Mouse (Mus musculus): ENCODE results near the gene Il7r. TPM values are rescaled to one million over a fixed set of nuclear protein-coding genes. Genes with fewer than 3 reads are reported as not detected.

The Il7r gene
- polyA plus RNA-seq, 1 experiment from 2014 or later = 0.50 TPM

GRCm38 (mm10) chr15:9492077-9492476 lies 37.9 kb downstream of the Il7r start:
- WGBS = 70% methylated on average over 3 of the region's 3 CpGs
- Histone ChIP-seq H3K9ac (ENCODE audit: low read length) (no peak overlapping the region), H3K36me3 (ENCODE audit: control insufficient read depth, insufficient read depth, low read length) (no peaks in the 10 kb centered on the region), H3K4me1 (replicated peaks; ENCODE audit: control insufficient read depth, insufficient read depth, low read length) (no peaks in the 10 kb centered on the region), H3K4me2 (ENCODE audit: low read depth, low read length) (no peak overlapping the region), H3K9me3 (ENCODE audit: control insufficient read depth, low read length) (no peaks in the 10 kb centered on the region), H3K27ac (ENCODE audit: low read length) (no peak overlapping the region), H3K27me3 (ENCODE audit: control insufficient read depth, insufficient read depth, low read depth, low read length) (no peaks in the 10 kb centered on the region), H3K4me3 (ENCODE audit: low read length) (no peak overlapping the region)
- no peak for ATAC-seq (ENCODE audit: low read depth)

GRCm38 (mm10) chr15:9489417-9490118 lies 40.4 kb downstream of the Il7r start:
- Histone ChIP-seq H3K36me3 (ENCODE audit: control insufficient read depth, insufficient read depth, low read length) (no peaks in the 10 kb centered on the region), H3K9ac (ENCODE audit: low read length) (no peak overlapping the region), H3K4me3 (ENCODE audit: low read length) (no peak overlapping the region), H3K9me3 (ENCODE audit: control insufficient read depth, low read length) (no peaks in the 10 kb centered on the region), H3K27ac (ENCODE audit: low read length) (no peak overlapping the region), H3K27me3 (ENCODE audit: control insufficient read depth, insufficient read depth, low read depth, low read length) (no peaks in the 10 kb centered on the region), H3K4me2 (ENCODE audit: low read depth, low read length) (no peak overlapping the region), H3K4me1 (replicated peaks; ENCODE audit: control insufficient read depth, insufficient read depth, low read length) (no peaks in the 10 kb centered on the region)
- no peak for ATAC-seq (ENCODE audit: low read depth)
- WGBS = 89% methylated on average over 2 of the region's 2 CpGs

GRCm38 (mm10) chr15:9473188-9473587 lies 56.8 kb downstream of the Il7r start:
- Histone ChIP-seq H3K9ac (ENCODE audit: low read length) (no peak overlapping the region), H3K27me3 (ENCODE audit: control insufficient read depth, insufficient read depth, low read depth, low read length) (no peaks in the 10 kb centered on the region), H3K36me3 (ENCODE audit: control insufficient read depth, insufficient read depth, low read length) (no peaks in the 10 kb centered on the region), H3K4me3 (ENCODE audit: low read length) (no peak overlapping the region), H3K27ac (ENCODE audit: low read length) (no peak overlapping the region), H3K4me1 (replicated peaks; ENCODE audit: control insufficient read depth, insufficient read depth, low read length) (no peaks in the 10 kb centered on the region), H3K9me3 (ENCODE audit: control insufficient read depth, low read length) (no peaks in the 10 kb centered on the region), H3K4me2 (ENCODE audit: low read depth, low read length) (no peak overlapping the region)
- WGBS = 67% methylated on average over 1 of the region's 1 CpGs
- ATAC-seq (ENCODE audit: low read depth) = no peak

DNA sequence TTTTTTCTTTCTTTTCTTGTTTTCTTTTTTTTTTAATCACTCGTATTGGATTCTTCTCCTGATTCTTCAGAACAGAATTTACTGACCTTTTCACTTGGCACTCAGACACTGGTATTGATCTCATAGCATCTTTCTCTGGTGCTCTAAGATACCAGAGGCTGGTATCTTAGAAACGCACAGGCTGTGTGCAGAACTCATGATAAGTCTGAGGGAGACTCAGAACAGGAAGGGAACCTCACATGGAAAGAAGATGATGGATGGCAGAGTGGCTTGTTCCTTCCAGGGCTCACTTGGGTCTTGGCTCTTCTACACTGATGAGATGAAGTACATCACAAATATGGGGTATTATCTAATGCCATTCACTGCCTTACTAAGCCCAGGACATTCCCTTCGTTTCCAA lies 57.4 kb downstream of the Il7r start:
- Histone ChIP-seq H3K36me3 (ENCODE audit: control insufficient read depth, insufficient read depth, low read length) (no peaks in the 10 kb centered on the region), H3K27ac (ENCODE audit: low read length) (no peak overlapping the region), H3K4me1 (replicated peaks; ENCODE audit: control insufficient read depth, insufficient read depth, low read length) (no peaks in the 10 kb centered on the region), H3K4me3 (ENCODE audit: low read length) (no peak overlapping the region), H3K9ac (ENCODE audit: low read length) (no peak overlapping the region), H3K27me3 (ENCODE audit: control insufficient read depth, insufficient read depth, low read depth, low read length) (no peaks in the 10 kb centered on the region), H3K9me3 (ENCODE audit: control insufficient read depth, low read length) (no peaks in the 10 kb centered on the region), H3K4me2 (ENCODE audit: low read depth, low read length) (no peak overlapping the region)
- WGBS = 52% methylated on average over 3 of the region's 3 CpGs
- ATAC-seq (ENCODE audit: low read depth) = no peak

DNA sequence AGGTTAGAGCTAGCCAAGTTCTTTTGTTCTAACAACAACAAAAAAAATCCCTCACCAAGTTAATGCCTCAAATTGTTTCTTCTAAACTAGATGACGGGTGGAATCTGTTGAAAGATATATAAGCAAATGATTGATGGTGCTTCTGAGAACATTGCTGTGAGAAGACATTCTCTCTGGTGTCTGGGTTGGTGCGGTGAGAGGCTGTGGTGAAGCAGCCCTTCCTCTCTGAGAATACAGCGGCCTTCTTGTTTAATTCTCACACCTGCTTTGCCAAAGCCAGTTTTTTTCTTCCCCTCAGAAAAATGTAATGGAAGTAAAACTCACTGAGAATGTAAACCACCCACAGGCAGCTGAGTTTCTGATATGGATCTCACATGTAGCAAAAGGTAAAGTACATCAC lies 57.8 kb downstream of the Il7r start:
- no peak overlapping the region for H3K9ac ChIP-seq (ENCODE audit: low read length)
- no peak overlapping the region for H3K4me2 ChIP-seq (ENCODE audit: low read depth, low read length)
- H3K27ac ChIP-seq (ENCODE audit: low read length) = no peak overlapping the region
- no peak for ATAC-seq (ENCODE audit: low read depth)
- H3K36me3 ChIP-seq (ENCODE audit: control insufficient read depth, insufficient read depth, low read length) = no peaks in the 10 kb centered on the region
- no peaks in the 10 kb centered on the region for H3K4me1 ChIP-seq (replicated peaks; ENCODE audit: control insufficient read depth, insufficient read depth, low read length)
- H3K4me3 ChIP-seq (ENCODE audit: low read length) = no peak overlapping the region
- H3K27me3 ChIP-seq (ENCODE audit: control insufficient read depth, insufficient read depth, low read depth, low read length) = no peaks in the 10 kb centered on the region
- no peaks in the 10 kb centered on the region for H3K9me3 ChIP-seq (ENCODE audit: control insufficient read depth, low read length)
- 21% methylated on average over 3 of the region's 3 CpGs for WGBS

- no peak overlapping the region for H3K9ac ChIP-seq (ENCODE audit: low read length)
These were observed 58.8 kb downstream of the Il7r start for GRCm38 (mm10) chr15:9471053-9471685.

DNA sequence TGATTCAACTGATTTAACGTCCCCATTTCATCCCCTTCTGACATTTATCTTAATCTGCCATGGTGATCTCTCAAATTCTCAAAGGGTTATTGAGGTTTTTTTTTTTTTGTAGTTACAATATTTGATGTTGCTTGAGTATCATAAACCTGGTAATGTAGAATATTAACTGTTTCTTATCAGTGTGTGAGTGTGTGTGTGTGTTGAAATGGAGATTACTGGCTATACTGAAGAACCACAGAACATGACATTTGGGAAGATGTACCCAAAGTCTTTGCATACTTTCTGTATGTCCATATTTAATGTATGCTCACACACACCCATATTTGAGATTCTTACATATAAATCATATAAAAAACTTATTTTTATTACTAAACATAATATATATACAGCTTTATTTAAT lies 65.9 kb downstream of the Il7r start:
- 16% methylated on average over 1 of the region's 1 CpGs for WGBS
- H3K9me3 ChIP-seq (ENCODE audit: control insufficient read depth, low read length) = no peaks in the 10 kb centered on the region
- H3K4me2 ChIP-seq (ENCODE audit: low read depth, low read length) = no peak overlapping the region
- H3K36me3 ChIP-seq (ENCODE audit: control insufficient read depth, insufficient read depth, low read length) = no peaks in the 10 kb centered on the region
- ATAC-seq (ENCODE audit: low read depth) = no peak
- H3K4me3 ChIP-seq (ENCODE audit: low read length) = no peak overlapping the region
- H3K27ac ChIP-seq (ENCODE audit: low read length) = no peak overlapping the region
- no peaks in the 10 kb centered on the region for H3K27me3 ChIP-seq (ENCODE audit: control insufficient read depth, insufficient read depth, low read depth, low read length)
- no peak overlapping the region for H3K9ac ChIP-seq (ENCODE audit: low read length)
- H3K4me1 ChIP-seq (replicated peaks; ENCODE audit: control insufficient read depth, insufficient read depth, low read length) = no peaks in the 10 kb centered on the region

More at GRCm38 (mm10) chr15:9471053-9471685, 58.8 kb downstream of the Il7r start:
- Histone ChIP-seq H3K4me3 (ENCODE audit: low read length) (no peak overlapping the region), H3K9me3 (ENCODE audit: control insufficient read depth, low read length) (no peaks in the 10 kb centered on the region), H3K27ac (ENCODE audit: low read length) (no peak overlapping the region), H3K4me2 (ENCODE audit: low read depth, low read length) (no peak overlapping the region), H3K27me3 (ENCODE audit: control insufficient read depth, insufficient read depth, low read depth, low read length) (no peaks in the 10 kb centered on the region), H3K4me1 (replicated peaks; ENCODE audit: control insufficient read depth, insufficient read depth, low read length) (no peaks in the 10 kb centered on the region), H3K36me3 (ENCODE audit: control insufficient read depth, insufficient read depth, low read length) (no peaks in the 10 kb centered on the region)
- 74% methylated on average over 4 of the region's 4 CpGs for WGBS
- ATAC-seq (ENCODE audit: low read depth) = no peak

GRCm38 (mm10) chr15:9463521-9464027 lies 66.4 kb downstream of the Il7r start:
- no peak overlapping the region for H3K27ac ChIP-seq (ENCODE audit: low read length)
- no peak overlapping the region for H3K4me2 ChIP-seq (ENCODE audit: low read depth, low read length)

More at GRCm38 (mm10) chr15:9463521-9464027, 66.4 kb downstream of the Il7r start:
- Histone ChIP-seq H3K4me1 (replicated peaks; ENCODE audit: control insufficient read depth, insufficient read depth, low read length) (no peaks in the 10 kb centered on the region), H3K4me3 (ENCODE audit: low read length) (no peak overlapping the region), H3K27me3 (ENCODE audit: control insufficient read depth, insufficient read depth, low read depth, low read length) (no peaks in the 10 kb centered on the region), H3K9me3 (ENCODE audit: control insufficient read depth, low read length) (no peaks in the 10 kb centered on the region), H3K9ac (ENCODE audit: low read length) (no peak overlapping the region), H3K36me3 (ENCODE audit: control insufficient read depth, insufficient read depth, low read length) (no peaks in the 10 kb centered on the region)
- ATAC-seq (ENCODE audit: low read depth) = no peak
- WGBS = 37% methylated on average over 7 of the region's 7 CpGs
